Mouse (Mus musculus) bone marrow, adult 2 months (tissue): Measurements from ENCODE around the gene Lnx1.

Source experiments
- CTCF ChIP-seq: fragments of 200-500 bp; IDR thresholded peaks from 2 replicates; pipeline ENCODE4 v1.5.1; 2011; ENCODE audit warnings: low read length, control low read depth; ENCODE audit not compliant: control insufficient read depth, insufficient read depth
- POLR2A ChIP-seq: fragments of 200-500 bp; IDR thresholded peaks from 2 replicates; pipeline ENCODE4 v1.6.1; 2011; ENCODE audit warnings: low read depth, mild to moderate bottlenecking, control low read depth, low read length, borderline replicate concordance; ENCODE audit not compliant: control insufficient read depth

DNA sequence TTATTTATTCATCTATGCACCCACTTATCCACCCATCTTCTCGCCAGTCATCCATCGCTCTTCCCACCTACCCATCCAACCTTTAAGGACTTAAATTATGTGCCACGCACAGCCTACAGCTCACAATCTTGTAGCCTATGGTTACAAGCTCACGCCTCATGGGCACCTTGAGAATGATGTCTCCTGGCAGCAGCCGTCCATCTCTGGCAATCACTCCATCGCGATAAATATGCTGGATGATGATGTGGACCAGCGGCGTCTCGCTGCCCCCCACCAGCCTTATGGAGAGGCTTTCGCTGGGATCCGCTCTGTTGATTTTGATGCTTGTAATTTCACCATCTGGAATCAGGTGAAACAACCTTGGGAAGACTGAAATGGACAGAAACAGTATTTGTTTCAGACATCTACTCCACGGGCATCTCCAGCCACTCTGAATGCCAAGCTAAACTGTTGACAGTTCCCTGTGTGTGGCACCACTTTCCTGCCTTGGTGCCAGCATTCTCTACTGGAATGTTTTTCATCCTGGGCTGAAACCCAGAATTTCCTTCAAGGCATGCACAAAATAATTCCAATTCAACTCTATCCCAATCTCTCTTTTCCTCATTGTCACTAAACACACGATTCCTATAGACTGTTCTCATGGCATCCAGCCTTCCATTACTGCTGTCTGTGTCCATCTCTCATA lies 79.3 kb downstream of the Lnx1 start:
- no peak for TF ChIP-seq CTCF
- no peak for TF ChIP-seq POLR2A
